Mouse (Mus musculus): ENCODE measurements at regions not wholly inside any gene's neighbourhood (a gene's known extent, or its start where the extent isn't known, plus 50 kb on each side); places are given as distances from the start of the nearest gene placed in this dataset.
A peak's percentile ranks its signal among the peaks of the same experiment; 100 is the strongest.

DNA sequence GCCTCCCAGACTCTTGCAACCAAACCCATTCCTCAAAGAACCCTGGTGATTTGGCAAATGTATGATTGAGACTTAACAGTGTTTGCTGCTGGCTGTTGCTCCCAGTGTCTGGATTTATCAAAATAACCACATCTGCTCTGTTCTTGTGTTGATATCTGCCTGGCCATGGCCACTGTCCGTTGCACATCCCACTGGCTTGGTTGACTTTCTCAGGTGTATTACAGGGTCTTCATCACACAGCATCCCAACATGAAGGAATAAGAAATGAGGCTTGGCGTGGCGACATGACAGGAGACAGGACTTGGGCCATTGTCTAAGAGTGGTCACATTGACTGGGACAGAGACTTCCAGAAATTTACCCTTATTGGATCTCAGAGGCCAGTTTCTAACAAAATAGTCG is 121.2 kb downstream of the Srek1 start:
- Histone ChIP-seq H3K4me3 (ENCODE audit: low read length) (no peak overlapping the region), H3K27ac (ENCODE audit: low read length) (no peak overlapping the region), H3K27me3 (ENCODE audit: insufficient read depth, low read length) (0 out of 2 replicates have a peak, but pooled peaks cover 2% of the 10 kb centered on the region), H3K36me3 (ENCODE audit: insufficient read depth, low read length) (no peaks in the 10 kb centered on the region), H3K4me1 (ENCODE audit: insufficient read depth, low read length) (no peaks in the 10 kb centered on the region), H3K9ac (replicated peaks; ENCODE audit: low read length) (no peak overlapping the region), H3K4me2 (replicated peaks; ENCODE audit: low read depth, low read length) (no peak overlapping the region), H3K9me3 (ENCODE audit: low read length) (no peaks in the 10 kb centered on the region)
- ATAC-seq (ENCODE audit: low FRiP score, low TSS enrichment), result no peak
- 82% methylated on average over 4 of the region's 4 CpGs for WGBS

GRCm38 (mm10) chr13:103649383-103649782 is 125.0 kb downstream of the Srek1 start:
- Histone ChIP-seq H3K4me3 (ENCODE audit: low read length) (no peak overlapping the region), H3K4me1 (ENCODE audit: insufficient read depth, low read length) (no peaks in the 10 kb centered on the region), H3K36me3 (ENCODE audit: insufficient read depth, low read length) (no peaks in the 10 kb centered on the region), H3K27me3 (ENCODE audit: insufficient read depth, low read length) (no peaks in the 10 kb centered on the region), H3K27ac (ENCODE audit: low read length) (no peak overlapping the region), H3K4me2 (replicated peaks; ENCODE audit: low read depth, low read length) (no peak overlapping the region), H3K9ac (replicated peaks; ENCODE audit: low read length) (no peak overlapping the region), H3K9me3 (ENCODE audit: low read length) (no peaks in the 10 kb centered on the region)
- no peak for ATAC-seq (ENCODE audit: low FRiP score, low TSS enrichment)
- 90% methylated on average over 3 of the region's 3 CpGs for WGBS

DNA sequence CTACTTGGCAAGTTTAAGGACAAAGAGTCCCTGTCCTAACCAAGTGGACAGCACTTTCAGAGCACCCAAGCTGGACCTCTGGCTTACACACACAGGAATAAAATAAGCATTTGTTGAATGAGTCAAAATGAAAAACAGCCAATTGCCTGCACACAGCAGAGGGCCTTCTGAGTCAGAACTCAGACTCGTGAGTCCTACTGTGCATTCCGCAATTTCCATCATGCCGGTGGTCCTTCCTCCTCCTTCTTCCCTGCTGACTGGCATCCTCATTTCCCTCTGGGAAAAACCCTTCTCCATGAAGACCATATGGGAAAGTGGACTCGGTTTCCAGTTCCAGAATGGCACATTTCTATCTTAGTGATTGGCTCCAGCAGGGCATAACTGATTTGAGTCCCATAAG is 126.4 kb downstream of the Srek1 start:
- Histone ChIP-seq H3K9ac (replicated peaks; ENCODE audit: low read length) (no peak overlapping the region), H3K4me1 (ENCODE audit: insufficient read depth, low read length) (no peaks in the 10 kb centered on the region), H3K36me3 (ENCODE audit: insufficient read depth, low read length) (no peaks in the 10 kb centered on the region), H3K27ac (ENCODE audit: low read length) (no peak overlapping the region), H3K4me2 (replicated peaks; ENCODE audit: low read depth, low read length) (no peak overlapping the region), H3K4me3 (ENCODE audit: low read length) (no peak overlapping the region), H3K27me3 (ENCODE audit: insufficient read depth, low read length) (no peaks in the 10 kb centered on the region), H3K9me3 (ENCODE audit: low read length) (no peaks in the 10 kb centered on the region)
- 77% methylated on average over 4 of the region's 4 CpGs for WGBS
- ATAC-seq (ENCODE audit: low FRiP score, low TSS enrichment), result no peak

DNA sequence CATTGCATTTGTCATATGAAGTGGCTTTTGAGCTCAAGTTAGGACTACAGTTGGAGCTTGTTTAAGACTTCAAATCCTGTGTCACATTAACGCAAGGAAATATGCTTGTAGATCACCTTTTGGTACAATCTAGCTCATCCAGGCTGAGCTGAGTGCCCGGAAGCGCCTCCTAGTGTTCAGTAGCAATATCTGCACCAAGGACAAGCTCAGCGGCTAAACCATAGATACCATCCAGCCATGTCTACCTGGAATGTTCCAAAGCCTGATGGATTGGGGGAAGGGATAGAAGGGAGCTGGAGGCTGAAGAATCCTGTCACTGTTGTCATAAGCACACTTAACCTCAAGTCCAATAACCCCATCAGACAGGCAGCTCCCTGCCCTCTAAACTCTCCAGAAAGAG is 128.4 kb downstream of the Srek1 start:
- no peak overlapping the region for H3K4me2 ChIP-seq (replicated peaks; ENCODE audit: low read depth, low read length)
- no peaks in the 10 kb centered on the region for H3K9me3 ChIP-seq (ENCODE audit: low read length)
- no peak overlapping the region for H3K27ac ChIP-seq (ENCODE audit: low read length)
- no peaks in the 10 kb centered on the region for H3K36me3 ChIP-seq (ENCODE audit: insufficient read depth, low read length)
- no peaks in the 10 kb centered on the region for H3K4me1 ChIP-seq (ENCODE audit: insufficient read depth, low read length)
- no peak overlapping the region for H3K9ac ChIP-seq (replicated peaks; ENCODE audit: low read length)
- H3K27me3 ChIP-seq (ENCODE audit: insufficient read depth, low read length), result no peaks in the 10 kb centered on the region
- 37% methylated on average over 4 of the region's 4 CpGs for WGBS
- no peak for ATAC-seq (ENCODE audit: low FRiP score, low TSS enrichment)
- H3K4me3 ChIP-seq (ENCODE audit: low read length), result no peak overlapping the region

DNA sequence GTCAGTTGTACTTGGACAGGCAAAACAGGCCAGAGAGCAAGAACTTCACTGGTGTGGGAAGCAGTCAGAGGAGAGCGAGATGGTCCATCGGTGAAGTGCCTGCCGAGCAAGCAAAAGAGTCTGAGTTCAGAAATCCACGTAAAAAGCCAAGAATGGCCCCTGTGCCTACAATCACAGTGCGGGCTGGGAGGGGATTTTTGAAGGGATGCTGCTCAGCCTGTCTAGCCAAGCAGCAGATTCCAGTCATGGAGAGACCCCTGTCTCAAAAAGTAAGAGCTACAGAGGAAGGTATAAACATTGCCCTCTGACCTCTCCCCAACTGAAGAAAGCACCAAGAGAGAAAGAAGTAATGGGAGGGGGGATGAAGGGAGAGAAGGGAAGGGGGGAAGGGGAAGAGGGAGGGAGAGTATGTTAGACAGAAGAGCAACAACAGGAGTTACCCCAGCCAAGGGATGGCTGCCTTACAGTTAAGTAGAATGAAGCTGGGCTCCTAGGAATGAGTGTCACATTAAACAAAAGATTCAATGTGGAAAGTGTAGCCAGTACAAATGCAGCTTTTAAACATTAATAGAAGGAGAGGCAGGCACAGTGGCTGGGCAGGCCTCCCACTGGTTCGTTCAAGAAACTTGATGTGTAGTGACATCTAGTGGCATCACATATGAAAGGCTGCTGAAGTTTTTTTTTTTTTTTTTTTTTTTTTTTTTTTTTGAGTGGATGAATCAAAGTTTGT is 130.2 kb downstream of the Srek1 start:
- no peak overlapping the region for H3K4me3 ChIP-seq (ENCODE audit: low read length)
- H3K4me1 ChIP-seq (ENCODE audit: insufficient read depth, low read length), result no peaks in the 10 kb centered on the region
- 54% methylated on average over 6 of the region's 6 CpGs for WGBS
- H3K27me3 ChIP-seq (ENCODE audit: insufficient read depth, low read length), result no peaks in the 10 kb centered on the region
- H3K36me3 ChIP-seq (ENCODE audit: insufficient read depth, low read length), result no peaks in the 10 kb centered on the region
- no peak overlapping the region for H3K27ac ChIP-seq (ENCODE audit: low read length)
- no peak overlapping the region for H3K9ac ChIP-seq (replicated peaks; ENCODE audit: low read length)
- ATAC-seq (ENCODE audit: low FRiP score, low TSS enrichment), result peak; percentile 67; the same call in 1 of the 2 replicates
- no peaks in the 10 kb centered on the region for H3K9me3 ChIP-seq (ENCODE audit: low read length)
- H3K4me2 ChIP-seq (replicated peaks; ENCODE audit: low read depth, low read length), result no peak overlapping the region

DNA sequence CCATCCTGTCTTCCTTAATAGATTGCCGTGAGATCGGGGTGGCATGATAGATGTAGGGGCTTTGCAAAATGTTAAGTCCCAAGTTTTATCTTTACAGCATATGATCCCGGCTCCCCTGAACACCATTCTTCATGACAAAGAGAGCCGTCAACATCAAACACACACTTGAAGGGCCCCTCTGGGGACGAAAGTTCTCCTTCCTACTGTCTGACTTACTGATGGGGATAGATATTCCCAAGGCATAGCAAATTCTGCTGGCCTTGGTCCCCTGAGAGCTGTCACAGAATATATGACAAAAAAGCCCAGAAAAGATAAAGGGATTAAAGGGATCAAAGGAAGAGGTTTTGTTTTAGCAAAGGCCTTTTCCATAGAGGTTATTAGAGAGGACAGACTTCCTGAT is 130.9 kb downstream of the Srek1 start:
- H3K4me3 ChIP-seq (ENCODE audit: low read length), result no peak overlapping the region
- 41% methylated on average over 5 of the region's 5 CpGs for WGBS
- H3K9me3 ChIP-seq (ENCODE audit: low read length), result no peaks in the 10 kb centered on the region
- no peaks in the 10 kb centered on the region for H3K36me3 ChIP-seq (ENCODE audit: insufficient read depth, low read length)
- H3K27me3 ChIP-seq (ENCODE audit: insufficient read depth, low read length), result no peaks in the 10 kb centered on the region
- no peak overlapping the region for H3K27ac ChIP-seq (ENCODE audit: low read length)
- H3K9ac ChIP-seq (replicated peaks; ENCODE audit: low read length), result no peak overlapping the region
- no peaks in the 10 kb centered on the region for H3K4me1 ChIP-seq (ENCODE audit: insufficient read depth, low read length)
- H3K4me2 ChIP-seq (replicated peaks; ENCODE audit: low read depth, low read length), result no peak overlapping the region
- no peak for ATAC-seq (ENCODE audit: low FRiP score, low TSS enrichment)

DNA sequence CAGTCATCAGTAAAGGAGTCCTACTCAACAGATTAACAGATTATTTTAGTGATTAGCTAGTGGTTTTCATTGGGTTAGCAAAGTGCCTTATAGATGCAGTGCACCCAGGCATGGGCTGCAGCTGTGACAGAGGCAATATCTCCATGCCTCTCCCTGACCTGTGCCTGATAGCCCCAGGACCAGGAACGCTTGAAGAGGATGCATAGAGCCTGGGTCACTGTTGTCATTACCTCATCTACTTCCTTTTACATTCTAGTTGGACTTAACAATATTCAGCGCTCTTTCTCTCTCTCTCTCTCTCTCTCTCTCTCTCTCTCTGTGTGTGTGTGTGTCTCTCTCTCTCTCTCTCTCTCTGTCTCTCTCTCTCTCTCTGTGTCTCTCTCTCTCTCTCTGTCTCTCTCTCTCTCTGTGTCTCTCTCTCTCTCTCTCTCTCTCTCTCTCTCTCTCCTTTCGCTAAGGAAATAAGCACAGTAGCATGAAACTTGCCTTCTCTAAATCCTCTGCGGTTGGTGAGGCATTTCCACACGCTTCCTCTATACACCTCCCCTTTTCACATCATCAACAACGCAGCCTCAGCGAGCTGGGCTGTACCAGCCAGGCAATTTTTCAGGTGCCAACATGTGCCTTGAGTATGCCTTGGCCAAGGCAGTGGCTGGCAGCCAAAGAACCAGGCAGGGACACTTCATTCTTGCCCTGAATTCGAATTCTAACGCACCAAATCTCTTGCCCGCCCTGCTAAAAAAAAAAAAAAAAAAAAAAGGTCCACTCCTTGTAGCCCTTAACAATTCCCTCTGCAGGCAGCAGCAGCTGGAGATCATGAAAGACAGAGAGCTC is 131.6 kb downstream of the Srek1 start:
- no peak for ATAC-seq (ENCODE audit: low FRiP score, low TSS enrichment)
- WGBS, result 63% methylated on average over 10 of the region's 10 CpGs

GRCm38 (mm10) chr13:103638038-103638437 is 136.4 kb downstream of the Srek1 start:
- H3K9ac ChIP-seq (replicated peaks; ENCODE audit: low read length), result no peak overlapping the region
- H3K4me1 ChIP-seq (ENCODE audit: insufficient read depth, low read length), result no peaks in the 10 kb centered on the region
- no peak overlapping the region for H3K27ac ChIP-seq (ENCODE audit: low read length)

More for the DNA sequence above, 131.6 kb downstream of the Srek1 start:
- H3K4me1 ChIP-seq (ENCODE audit: insufficient read depth, low read length), result no peaks in the 10 kb centered on the region
- H3K9me3 ChIP-seq (ENCODE audit: low read length), result no peaks in the 10 kb centered on the region
- H3K27me3 ChIP-seq (ENCODE audit: insufficient read depth, low read length), result no peaks in the 10 kb centered on the region
- no peak overlapping the region for H3K27ac ChIP-seq (ENCODE audit: low read length)
- H3K4me3 ChIP-seq (ENCODE audit: low read length), result no peak overlapping the region
- H3K9ac ChIP-seq (replicated peaks; ENCODE audit: low read length), result no peak overlapping the region
- no peaks in the 10 kb centered on the region for H3K36me3 ChIP-seq (ENCODE audit: insufficient read depth, low read length)
- no peak overlapping the region for H3K4me2 ChIP-seq (replicated peaks; ENCODE audit: low read depth, low read length)

DNA sequence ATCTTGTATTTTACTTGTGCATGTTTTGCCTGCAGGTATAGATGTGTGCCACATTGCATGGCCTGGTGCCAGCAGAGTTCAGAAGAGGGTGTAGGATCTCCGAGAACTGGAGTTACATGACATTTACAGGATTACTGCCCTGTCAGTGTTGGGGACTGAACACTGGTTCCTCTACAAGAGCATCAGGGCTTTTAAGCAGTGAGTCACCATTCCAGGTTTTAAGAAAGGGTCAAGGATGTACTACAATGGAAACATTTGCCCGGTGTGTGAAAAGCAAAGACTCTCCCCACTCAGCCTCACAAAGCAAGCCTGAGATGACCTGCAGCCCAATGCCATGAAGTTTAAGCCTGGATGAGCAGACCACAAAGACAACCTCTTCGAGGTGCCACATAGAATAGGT is 137.0 kb downstream of the Srek1 start:
- no peaks in the 10 kb centered on the region for H3K9me3 ChIP-seq (ENCODE audit: low read length)
- WGBS, result 80% methylated on average over 3 of the region's 3 CpGs
- H3K9ac ChIP-seq (replicated peaks; ENCODE audit: low read length), result no peak overlapping the region
- no peak overlapping the region for H3K27ac ChIP-seq (ENCODE audit: low read length)
- no peak overlapping the region for H3K4me2 ChIP-seq (replicated peaks; ENCODE audit: low read depth, low read length)
- no peaks in the 10 kb centered on the region for H3K4me1 ChIP-seq (ENCODE audit: insufficient read depth, low read length)
- no peak for ATAC-seq (ENCODE audit: low FRiP score, low TSS enrichment)
- H3K27me3 ChIP-seq (ENCODE audit: insufficient read depth, low read length), result no peaks in the 10 kb centered on the region
- no peaks in the 10 kb centered on the region for H3K36me3 ChIP-seq (ENCODE audit: insufficient read depth, low read length)
- no peak overlapping the region for H3K4me3 ChIP-seq (ENCODE audit: low read length)

More at GRCm38 (mm10) chr13:103638038-103638437, 136.4 kb downstream of the Srek1 start:
- no peaks in the 10 kb centered on the region for H3K36me3 ChIP-seq (ENCODE audit: insufficient read depth, low read length)
- H3K4me2 ChIP-seq (replicated peaks; ENCODE audit: low read depth, low read length), result no peak overlapping the region
- ATAC-seq (ENCODE audit: low FRiP score, low TSS enrichment), result no peak
- no peak overlapping the region for H3K4me3 ChIP-seq (ENCODE audit: low read length)
- H3K9me3 ChIP-seq (ENCODE audit: low read length), result no peaks in the 10 kb centered on the region
- no peaks in the 10 kb centered on the region for H3K27me3 ChIP-seq (ENCODE audit: insufficient read depth, low read length)

DNA sequence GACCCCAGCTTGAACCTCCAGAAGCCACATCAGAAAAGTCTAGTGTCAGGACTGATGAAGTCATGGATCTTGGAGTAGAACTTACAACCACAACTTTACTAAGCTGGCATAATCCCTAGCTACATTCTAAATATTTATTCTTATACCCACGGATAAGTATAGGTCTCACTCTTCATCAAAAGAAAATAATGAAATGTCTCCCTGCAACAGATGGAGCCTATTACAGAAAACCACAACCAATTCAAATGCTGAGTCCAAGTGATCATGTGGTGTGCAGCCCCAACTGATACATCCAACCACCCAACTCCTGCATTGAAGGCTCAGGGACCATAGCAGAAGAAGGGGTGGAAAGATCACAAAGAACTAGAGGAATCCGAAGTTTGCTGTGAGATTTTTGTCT is 137.8 kb downstream of the Srek1 start:
- Histone ChIP-seq H3K9me3 (ENCODE audit: low read length) (0 out of 2 replicates have a peak, but pooled peaks cover 2% of the 10 kb centered on the region), H3K9ac (replicated peaks; ENCODE audit: low read length) (no peak overlapping the region), H3K4me2 (replicated peaks; ENCODE audit: low read depth, low read length) (no peak overlapping the region), H3K4me3 (ENCODE audit: low read length) (no peak overlapping the region), H3K36me3 (ENCODE audit: insufficient read depth, low read length) (no peaks in the 10 kb centered on the region), H3K4me1 (ENCODE audit: insufficient read depth, low read length) (no peaks in the 10 kb centered on the region), H3K27me3 (ENCODE audit: insufficient read depth, low read length) (no peaks in the 10 kb centered on the region), H3K27ac (ENCODE audit: low read length) (no peak overlapping the region)
- no peak for ATAC-seq (ENCODE audit: low FRiP score, low TSS enrichment)
- 83% methylated on average over 2 of the region's 2 CpGs for WGBS

Data from kidney, embryonic 16.5 days (tissue).